Mouse (Mus musculus) small intestine, adult 2 months (tissue): ENCODE results near the gene Ccdc93.

Experiments used
- CTCF ChIP-seq: fragments of 200-500 bp; IDR thresholded peaks from 2 replicates; pipeline ENCODE4 v1.5.1; 2012; ENCODE audit warnings: low read depth, mild to moderate bottlenecking, control low read depth, inconsistent platforms, low read length, moderate library complexity, mixed read lengths; ENCODE audit not compliant: insufficient replicate concordance, insufficient read length; ENCODE audit errors: extremely low read depth
- POLR2A ChIP-seq: fragments of 200-500 bp; IDR thresholded peaks from 2 replicates; pipeline ENCODE4 v1.6.1; 2012; ENCODE audit warnings: low read depth, mild to moderate bottlenecking, control low read depth, inconsistent platforms, low read length, moderate library complexity

GRCm38 (mm10) chr1:121527600-121528398, 97.0 kb downstream of the Ccdc93 start:
- TF ChIP-seq CTCF, result no peak
- TF ChIP-seq POLR2A, result no peak
